Mouse (Mus musculus) lung, postnatal 36 days (tissue): ENCODE results near the gene Clec4f.
"Not testable (repeated sequence)": the region's sequence is repeated elsewhere in the genome, so short reads cannot be mapped to it uniquely, and the experiment has no call there.

Experiments used
- DNase-seq: peaks from one replicate; pipeline ENCODE4 v3.0.0; 2022; ENCODE audit warnings: mixed read lengths

Clec4f gene

GRCm38 (mm10) chr6:83656087-83656486 is at the start of gene Clec4f:
TSS of gene Clec4f (minus strand) at chr6:83656187.
- DNase-seq: no peak

- DNase-seq: no peak
Measured at GRCm38 (mm10) chr6:83704701-83705100, 48.7 kb upstream of the Clec4f start.

- DNase-seq: no peak
Measured at GRCm38 (mm10) chr6:83704294-83704693, 48.3 kb upstream of the Clec4f start.

- DNase-seq: no peak
Measured at GRCm38 (mm10) chr6:83703722-83704078, 47.7 kb upstream of the Clec4f start.

- DNase-seq: no peak
Measured at GRCm38 (mm10) chr6:83703000-83703721, 47.2 kb upstream of the Clec4f start.

- DNase-seq: no peak
Measured at GRCm38 (mm10) chr6:83702146-83702999, 46.4 kb upstream of the Clec4f start.

GRCm38 (mm10) chr6:83701001-83701400 is 45.0 kb upstream of the Clec4f start:
- DNase-seq: no peak

GRCm38 (mm10) chr6:83699971-83700370 is 44.0 kb upstream of the Clec4f start:
- DNase-seq: no peak

- no peak for DNase-seq
Measured at GRCm38 (mm10) chr6:83697932-83698331, 41.9 kb upstream of the Clec4f start.

- DNase-seq: no peak
Measured at GRCm38 (mm10) chr6:83696684-83697083, 40.7 kb upstream of the Clec4f start.

GRCm38 (mm10) chr6:83695731-83696130 is 39.7 kb upstream of the Clec4f start:
- DNase-seq: no peak

- DNase-seq: peak; percentile 70
Measured at GRCm38 (mm10) chr6:83693835-83694234, 37.8 kb upstream of the Clec4f start.

- DNase-seq: no peak
Measured at GRCm38 (mm10) chr6:83692962-83693361, 37.0 kb upstream of the Clec4f start.

GRCm38 (mm10) chr6:83690936-83691335 is 34.9 kb upstream of the Clec4f start:
- no peak for DNase-seq

- peak; percentile 72 for DNase-seq
Measured at GRCm38 (mm10) chr6:83690277-83690676, 34.3 kb upstream of the Clec4f start.

GRCm38 (mm10) chr6:83689374-83689773 is 33.4 kb upstream of the Clec4f start:
- no peak for DNase-seq

GRCm38 (mm10) chr6:83677757-83678156 is 21.8 kb upstream of the Clec4f start, which contains the start of gene Cd207:
TSS of gene Cd207 (minus strand) at chr6:83677857.
- no peak for DNase-seq

GRCm38 (mm10) chr6:83673395-83673794 is 17.4 kb upstream of the Clec4f start:
- peak; percentile 82 for DNase-seq

- DNase-seq: no peak
Measured at GRCm38 (mm10) chr6:83665009-83665408, 9.0 kb upstream of the Clec4f start.

- DNase-seq: no peak
Measured at GRCm38 (mm10) chr6:83660821-83661220, 4.8 kb upstream of the Clec4f start.

GRCm38 (mm10) chr6:83646715-83647114 is 9.3 kb downstream of the Clec4f start:
- DNase-seq: no peak

- no peak for DNase-seq
Measured at GRCm38 (mm10) chr6:83635329-83635728, 20.7 kb downstream of the Clec4f start.

- DNase-seq: not testable (repeated sequence)
Measured at GRCm38 (mm10) chr6:83634631-83635030, 21.4 kb downstream of the Clec4f start.

GRCm38 (mm10) chr6:83634106-83634505 is 21.9 kb downstream of the Clec4f start:
- not testable (repeated sequence) for DNase-seq
